Mouse (Mus musculus) urinary bladder, postnatal 10 days (tissue): ENCODE results near the gene Metap1.
"Not testable (repeated sequence)": the region's sequence is repeated elsewhere in the genome, so short reads cannot be mapped to it uniquely, and the experiment has no call there.

Experiments used
- DNase-seq: peaks from one replicate; pipeline ENCODE4 v3.0.0; 2022; ENCODE audit warnings: low spot score

The Metap1 gene

GRCm38 (mm10) chr3:138499854-138500740 lies 10.8 kb upstream of the Metap1 start:
- no peak for DNase-seq

DNA sequence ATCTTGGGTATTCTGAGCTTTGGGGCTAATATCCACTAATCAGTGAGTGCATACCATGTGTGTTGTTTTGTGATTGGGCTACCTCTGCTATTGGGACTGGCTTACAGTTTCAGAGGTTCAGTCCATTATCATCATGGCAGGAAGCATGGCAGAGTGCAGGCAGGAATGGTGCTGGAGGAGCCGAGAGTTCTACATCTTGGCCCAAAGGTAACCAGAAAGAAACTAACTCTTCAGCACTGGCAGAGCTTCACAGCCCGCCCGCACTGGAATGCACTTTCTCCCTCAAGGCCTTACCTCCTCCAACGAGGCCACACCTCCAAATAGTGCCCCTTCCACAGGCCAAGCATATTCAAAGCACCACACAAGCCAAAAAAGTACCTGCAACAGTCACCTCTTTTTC lies 9.4 kb upstream of the Metap1 start:
- DNase-seq: no peak

GRCm38 (mm10) chr3:138495166-138496145 lies 6.1 kb upstream of the Metap1 start:
- DNase-seq: no peak

GRCm38 (mm10) chr3:138494565-138494964 lies 5.2 kb upstream of the Metap1 start:
- DNase-seq: no peak

DNA sequence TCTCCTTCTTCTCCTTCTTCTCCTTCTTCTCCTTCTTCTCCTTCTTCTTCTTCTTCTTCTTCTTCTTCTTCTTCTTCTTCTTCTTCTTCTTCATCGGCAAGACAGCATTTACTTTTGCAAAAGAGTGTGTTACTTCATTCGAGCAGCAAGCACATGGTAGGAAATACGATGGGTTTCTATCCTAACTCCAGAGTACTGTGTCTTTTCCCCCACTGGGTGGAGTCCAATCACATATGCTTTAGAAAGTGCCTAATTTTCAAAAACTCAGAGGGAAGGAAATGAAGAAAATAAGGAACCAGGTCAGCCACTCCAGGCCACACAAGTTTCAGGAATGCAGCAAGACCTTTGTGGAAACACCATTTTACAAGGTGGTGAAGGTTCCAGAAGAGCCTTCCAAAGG lies 4.4 kb upstream of the Metap1 start:
- DNase-seq: no peak

- DNase-seq: no peak
Observed at GRCm38 (mm10) chr3:138490034-138490337, 671 bp upstream of the Metap1 start.

DNA sequence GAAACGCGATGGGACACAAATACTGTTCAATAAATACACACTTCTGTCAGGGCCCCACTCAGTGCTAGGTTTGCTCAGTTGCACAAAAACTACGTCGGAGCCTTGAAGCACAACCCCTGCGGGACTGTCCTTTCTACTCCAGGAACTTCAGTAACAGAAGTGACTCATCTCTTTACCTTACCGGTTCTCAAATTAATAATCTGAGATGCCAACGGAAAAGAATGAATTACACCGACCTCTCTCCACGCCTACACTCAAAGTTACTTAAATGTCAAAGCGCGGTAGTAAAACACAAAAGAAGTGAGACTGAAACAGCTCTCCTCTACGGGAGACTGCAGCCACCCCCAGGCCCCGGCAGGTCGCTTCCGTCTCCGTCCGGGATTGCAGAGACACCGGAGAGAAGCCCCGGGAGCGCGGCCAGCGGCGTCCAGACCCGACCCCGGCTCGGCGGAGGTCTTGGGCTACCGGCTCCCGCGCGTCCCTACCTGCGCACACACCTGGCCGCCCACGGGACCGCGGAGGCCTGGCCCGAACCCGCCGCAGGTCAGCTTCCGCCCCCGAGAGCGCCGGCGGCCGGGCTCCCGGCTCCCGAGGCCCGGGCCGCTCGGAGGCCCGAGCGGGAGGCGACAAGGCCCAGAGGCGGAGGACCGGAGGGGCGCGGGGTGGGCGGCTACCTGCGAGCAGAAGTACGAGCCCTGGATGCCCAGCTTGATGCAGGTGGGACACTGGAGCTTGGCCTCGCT lies 560 bp downstream of the Metap1 start:
- DNase-seq: no peak

GRCm38 (mm10) chr3:138483240-138483639 lies 6.1 kb downstream of the Metap1 start:
- no peak for DNase-seq

- DNase-seq: no peak
Observed at GRCm38 (mm10) chr3:138481526-138482284, 7.6 kb downstream of the Metap1 start.

DNA sequence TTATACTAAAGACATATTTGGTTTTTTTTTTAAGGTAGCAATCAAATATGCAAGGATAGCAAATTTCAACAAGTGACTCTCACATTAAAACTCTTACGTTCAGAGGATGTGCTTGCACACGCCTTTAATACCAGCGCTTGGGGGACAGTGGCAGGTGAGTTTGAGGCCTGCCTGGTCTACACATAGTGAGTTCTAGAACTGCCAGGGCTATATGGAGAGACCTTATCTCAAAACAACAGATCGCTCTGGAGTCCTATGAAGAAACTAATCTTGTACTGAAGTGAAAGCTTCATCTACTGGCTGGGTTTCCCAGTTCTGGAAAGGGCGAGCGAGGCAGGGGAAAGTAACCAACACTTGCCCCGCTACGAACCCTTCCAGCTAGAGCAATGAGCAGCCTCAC lies 9.8 kb downstream of the Metap1 start:
- DNase-seq: no peak

DNA sequence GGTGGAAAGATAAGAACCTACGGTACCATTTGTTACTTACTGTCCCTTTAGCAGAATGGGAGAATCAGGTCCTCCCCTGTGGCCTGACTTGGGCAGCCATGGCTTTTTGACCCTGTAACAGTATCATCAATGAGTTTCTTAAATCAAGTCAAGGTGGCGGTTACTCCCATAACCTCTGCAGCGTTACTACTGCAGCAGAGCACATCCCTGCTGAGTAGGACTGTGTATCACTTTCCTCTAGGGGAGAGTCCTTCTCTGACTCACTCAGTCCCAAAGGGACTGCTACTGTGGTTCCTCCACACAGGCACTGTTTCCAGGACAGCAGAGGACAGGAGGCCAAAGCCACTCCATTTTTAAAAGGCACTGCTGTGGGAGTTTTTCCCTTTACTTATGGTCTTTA lies 18.2 kb downstream of the Metap1 start:
- no peak for DNase-seq

DNA sequence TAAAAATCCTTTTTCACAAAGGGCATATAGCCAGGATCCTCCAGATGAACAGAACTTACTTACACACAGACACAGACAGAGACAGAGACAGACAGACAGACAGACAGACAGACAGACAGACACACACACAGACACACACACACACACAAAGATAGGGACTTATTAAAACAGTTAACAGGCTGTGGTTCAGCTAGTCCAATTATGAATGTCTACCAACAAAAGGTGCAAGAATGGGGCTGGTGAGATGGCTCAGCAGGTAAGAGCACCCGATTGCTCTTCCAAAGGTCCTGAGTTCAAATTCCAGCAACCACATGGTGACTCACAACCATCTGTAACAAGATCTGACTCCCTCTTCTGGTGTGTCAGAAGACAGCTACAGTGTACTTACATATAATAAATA lies 22.7 kb downstream of the Metap1 start:
- not testable (repeated sequence) for DNase-seq

DNA sequence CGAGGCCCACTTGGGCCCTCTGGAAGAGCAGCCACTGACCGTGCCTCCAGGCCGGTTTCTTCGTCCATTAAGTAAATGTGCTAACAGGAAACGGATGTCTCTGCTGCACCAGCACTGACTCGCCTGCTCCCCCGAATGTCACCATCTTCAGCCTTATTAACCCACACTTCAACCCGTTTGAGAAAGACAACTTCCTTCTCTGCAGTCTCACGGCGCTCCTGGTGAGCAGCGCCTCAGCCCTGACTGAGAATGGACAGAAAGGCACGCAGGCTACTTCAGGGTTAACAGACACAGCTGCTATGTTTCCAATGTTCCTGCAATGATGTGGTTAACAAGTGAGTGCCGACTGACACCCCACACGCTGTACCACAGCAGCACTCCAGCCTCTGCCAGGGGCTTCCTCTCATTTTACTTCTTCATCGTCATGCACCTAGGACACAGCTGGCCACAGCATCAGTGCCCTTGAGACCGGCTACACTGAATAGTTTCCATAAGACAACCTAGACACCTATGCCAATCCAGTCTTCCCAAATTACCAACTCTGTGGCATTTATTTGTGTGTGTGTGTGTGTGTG lies 24.7 kb downstream of the Metap1 start:
- DNase-seq: no peak

DNA sequence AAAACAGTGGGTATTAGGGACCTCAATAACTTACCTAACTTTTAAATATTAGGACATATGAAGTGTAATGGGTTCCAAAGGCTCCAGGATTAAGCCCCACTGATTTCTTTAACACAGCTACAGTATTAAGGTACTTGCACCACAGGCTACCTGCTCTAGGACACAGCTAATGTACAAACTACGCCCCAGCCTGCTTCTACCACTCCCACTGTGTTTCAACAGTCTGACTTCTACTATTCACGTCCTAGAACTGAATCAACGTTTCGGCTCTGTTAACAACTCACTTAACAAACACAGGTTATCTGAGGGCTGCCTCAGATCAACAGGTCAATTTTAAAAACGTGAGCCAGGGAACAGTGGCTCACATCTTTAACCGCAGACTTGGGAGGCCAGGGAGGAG lies 25.5 kb downstream of the Metap1 start:
- DNase-seq: no peak

DNA sequence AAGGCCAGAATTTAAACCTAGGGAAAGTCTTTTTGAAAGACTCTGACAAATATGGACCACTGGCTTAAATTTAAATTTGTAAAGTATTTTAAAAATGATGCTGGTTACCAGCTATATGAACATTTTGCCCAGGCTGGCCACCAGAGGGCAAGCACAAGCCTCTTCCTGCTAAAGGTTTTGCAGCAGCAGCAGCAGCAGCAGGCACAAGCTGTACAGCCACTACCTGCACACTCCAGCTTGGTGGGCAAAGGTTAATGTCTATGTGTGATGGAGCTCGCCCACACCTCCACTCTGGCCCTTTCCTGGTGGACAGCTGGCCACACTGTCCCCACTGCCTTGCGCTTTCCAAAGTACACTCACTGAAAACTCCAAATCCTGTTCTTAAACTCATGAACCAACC lies 26.2 kb downstream of the Metap1 start:
- no peak for DNase-seq

DNA sequence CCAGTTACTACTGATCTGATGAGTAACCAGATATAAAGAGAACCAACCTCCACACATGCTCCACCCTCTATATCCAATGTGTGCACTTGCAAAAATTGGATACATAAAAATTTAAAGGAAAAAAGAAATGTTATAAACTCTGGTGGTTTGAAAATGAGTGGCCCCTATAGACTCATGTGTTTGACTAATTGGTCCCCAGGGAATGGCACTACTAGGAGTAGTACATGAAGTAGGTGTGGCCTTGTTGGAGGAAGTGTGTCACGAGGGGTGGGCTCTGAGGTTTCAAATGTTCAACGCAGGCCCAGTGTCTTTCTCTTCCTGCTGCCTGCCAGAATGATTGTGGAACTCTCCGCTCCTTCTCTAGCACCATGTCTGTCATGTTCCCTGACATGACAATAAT lies 27.5 kb downstream of the Metap1 start:
- no peak for DNase-seq

DNA sequence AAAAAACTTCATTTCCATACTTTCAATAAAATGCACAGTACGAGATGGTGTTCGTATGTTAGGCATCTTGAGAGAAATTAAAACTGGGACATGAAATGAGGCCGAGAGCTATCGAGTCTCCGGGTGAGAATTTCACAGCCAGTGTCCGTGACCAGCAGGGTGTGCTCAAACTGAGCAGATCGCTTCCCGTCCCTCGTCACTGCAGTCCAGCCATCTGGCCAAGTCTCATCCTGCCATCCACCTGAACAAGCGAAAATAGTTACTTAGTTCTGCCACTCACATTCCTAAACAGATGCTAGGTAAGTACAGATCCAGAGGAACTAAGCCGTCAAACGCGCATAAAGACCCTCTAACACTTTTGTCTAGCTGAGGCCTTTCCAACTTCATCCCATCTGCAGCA lies 29.1 kb downstream of the Metap1 start:
- DNase-seq: no peak

DNA sequence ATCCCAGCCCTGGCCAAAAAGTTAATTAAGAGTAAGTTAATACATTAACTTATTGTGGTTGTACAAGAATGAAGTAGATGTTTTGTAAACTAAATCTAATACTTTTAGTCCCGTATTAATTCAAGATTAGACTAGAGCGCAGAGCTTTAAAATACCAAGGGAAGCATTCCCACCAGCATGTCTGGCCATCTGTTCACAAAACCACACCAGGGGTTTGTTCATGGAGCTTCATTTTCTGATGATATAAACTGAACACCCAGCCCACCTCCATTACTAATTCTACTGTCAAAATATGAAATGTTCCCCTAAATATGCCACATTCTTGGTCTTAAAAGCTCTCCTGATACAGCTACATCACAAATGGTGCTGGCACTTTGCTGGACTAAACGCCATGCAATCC lies 30.9 kb downstream of the Metap1 start:
- no peak for DNase-seq

GRCm38 (mm10) chr3:138454711-138455435 lies 34.4 kb downstream of the Metap1 start:
- no peak for DNase-seq

DNA sequence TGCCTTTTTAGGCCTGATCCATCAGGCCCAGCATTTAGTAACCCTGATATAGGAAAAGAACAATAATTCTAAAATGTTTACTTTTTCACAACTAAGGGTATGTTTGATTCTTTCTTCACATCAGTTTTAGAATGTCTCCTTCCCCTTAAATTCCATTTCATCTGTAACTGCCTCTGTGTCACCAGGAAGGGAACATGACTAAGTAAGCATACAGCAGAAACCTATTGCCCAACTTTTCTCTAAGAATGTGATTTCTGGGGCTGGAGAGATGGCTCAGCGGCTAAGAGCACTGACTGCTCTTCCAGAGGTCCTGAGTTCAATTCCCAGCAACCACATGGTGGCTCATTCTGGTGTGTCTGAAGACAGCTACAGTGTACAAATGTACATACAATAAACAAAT lies 35.1 kb downstream of the Metap1 start:
- no peak for DNase-seq

DNA sequence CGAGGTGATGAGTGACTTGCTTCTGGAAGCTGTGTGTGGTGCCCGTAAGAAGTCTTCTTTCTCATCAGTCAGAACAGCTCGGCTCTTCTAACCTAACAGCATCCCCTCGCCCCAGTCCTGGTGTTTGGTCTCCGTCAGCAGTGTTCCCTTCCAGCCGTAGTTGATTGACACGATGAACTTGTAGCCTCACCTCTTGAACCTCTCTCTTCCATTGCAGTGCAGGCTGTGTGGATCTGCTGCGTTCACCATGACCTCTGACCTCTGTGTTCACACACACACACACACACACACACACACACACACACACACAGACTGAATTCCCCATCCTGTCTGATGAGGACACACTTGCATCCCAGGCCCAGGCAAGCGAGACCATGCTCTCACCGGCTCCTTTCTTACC lies 37.1 kb downstream of the Metap1 start:
- DNase-seq: no peak
